Mouse (Mus musculus) small intestine, adult 2 months (tissue): Measurements from ENCODE around the gene Fads3. TPM values are rescaled to one million over a fixed set of nuclear protein-coding genes. Genes with fewer than 3 reads are reported as not detected.

ENCODE experiments used
- H3K27ac ChIP-seq: fragments of 200-500 bp; 2 replicates; pipeline ENCODE4 v1.5.1; 2012; ENCODE audit warnings: low read depth, low read length, control low read depth, inconsistent platforms; ENCODE audit not compliant: insufficient read depth
- H3K27me3 ChIP-seq: fragments of 200-500 bp; 2 replicates; pipeline ENCODE4 v1.6.1; 2012; ENCODE audit warnings: mild to moderate bottlenecking, moderate library complexity, low read length, inconsistent platforms; ENCODE audit not compliant: control insufficient read depth, insufficient read depth
- H3K36me3 ChIP-seq: fragments of 200-500 bp; 2 replicates; pipeline ENCODE4 v1.6.1; 2012; ENCODE audit warnings: mild to moderate bottlenecking, low read length, control low read depth, inconsistent platforms; ENCODE audit not compliant: control insufficient read depth, insufficient read depth
- H3K4me1 ChIP-seq: fragments of 200-500 bp; 2 replicates; pipeline ENCODE4 v1.6.1; 2012; ENCODE audit warnings: low read length, inconsistent platforms, mixed read lengths; ENCODE audit not compliant: control insufficient read depth, insufficient read depth, insufficient read length
- H3K4me3 ChIP-seq: fragments of 200-500 bp; 2 replicates; pipeline ENCODE4 v1.5.1; 2012; ENCODE audit warnings: low read depth, mild to moderate bottlenecking, control low read depth, inconsistent platforms, low read length, moderate library complexity
- CTCF ChIP-seq: fragments of 200-500 bp; IDR thresholded peaks from 2 replicates; pipeline ENCODE4 v1.5.1; 2012; ENCODE audit warnings: low read depth, mild to moderate bottlenecking, control low read depth, inconsistent platforms, low read length, moderate library complexity, mixed read lengths; ENCODE audit not compliant: insufficient replicate concordance, insufficient read length; ENCODE audit errors: extremely low read depth
- POLR2A ChIP-seq: fragments of 200-500 bp; IDR thresholded peaks from 2 replicates; pipeline ENCODE4 v1.6.1; 2012; ENCODE audit warnings: low read depth, mild to moderate bottlenecking, control low read depth, inconsistent platforms, low read length, moderate library complexity
- WGBS: fragments of 180-500 bp; shearing (Covaris S2); methylation state at CpG from one replicate; pipeline ENCODE4 v1.1.7; 2018; 5-methylcytosine and 5-hydroxymethylcytosine counted together
- polyA plus RNA-seq: library from polyadenylated mRNA; depleted of rRNA; stranded (reverse); fragments of >200 nt; gene quantifications from 2 replicates; pipeline ENCODE4 v1.2.3, GENCODE M21; 2012

Gene Fads3
- polyA plus RNA-seq, 1 experiment: 7.6 TPM

DNA sequence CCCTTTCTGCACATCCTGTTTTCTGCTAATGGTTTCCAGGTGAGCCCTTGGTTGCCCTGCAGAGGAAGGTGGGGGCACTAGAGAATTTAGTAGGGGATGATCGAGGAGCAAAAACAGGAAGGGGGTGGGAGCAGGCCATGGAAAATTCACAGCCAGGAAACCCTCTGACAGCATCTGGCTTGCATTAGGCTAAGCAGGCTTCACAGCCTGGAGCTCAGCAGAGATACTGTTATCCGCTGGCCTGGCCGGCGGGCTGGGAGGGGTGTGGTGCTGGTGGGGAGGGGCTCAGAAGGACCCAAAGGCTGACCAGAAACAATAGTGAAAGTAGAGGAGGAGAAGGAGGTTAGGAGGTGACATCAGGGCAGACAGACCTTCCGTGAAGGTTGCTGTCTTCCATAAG is 27.5 kb upstream of the Fads3 start:
- H3K4me3 ChIP-seq: no peak overlapping the region
- no peaks in the 10 kb centered on the region for H3K36me3 ChIP-seq
- H3K4me1 ChIP-seq: peaks cover 16% of the 10 kb centered on the region
- no peak for TF ChIP-seq CTCF
- H3K27me3 ChIP-seq: no peaks in the 10 kb centered on the region
- no peak overlapping the region for H3K27ac ChIP-seq
- WGBS: 72% methylated on average over 5 of the region's 5 CpGs

DNA sequence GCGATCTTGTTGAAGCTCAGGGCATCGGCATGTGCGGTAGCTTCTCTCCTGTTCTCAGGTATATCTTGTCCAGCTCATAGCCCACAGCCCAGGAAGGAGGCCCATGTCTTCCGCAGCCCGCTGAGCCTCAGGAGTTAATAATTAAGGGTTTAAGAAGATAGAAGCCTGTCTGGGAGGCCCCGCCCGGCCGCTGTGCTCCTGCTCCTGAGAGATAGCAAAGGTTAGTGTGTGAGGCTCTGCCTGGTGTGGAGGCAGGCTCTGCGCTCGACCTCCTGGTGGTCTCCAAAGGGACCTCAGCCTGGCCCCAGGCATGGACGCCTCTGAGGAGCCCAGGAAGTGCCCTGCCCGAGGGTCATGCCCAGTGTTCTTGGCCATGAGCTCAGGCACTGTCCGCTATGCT is 26.5 kb upstream of the Fads3 start:
- H3K27me3 ChIP-seq: no peaks in the 10 kb centered on the region
- peaks cover 16% of the 10 kb centered on the region for H3K4me1 ChIP-seq
- WGBS: 37% methylated on average over 13 of the region's 13 CpGs
- TF ChIP-seq POLR2A (no peak), CTCF (no peak)
- H3K27ac ChIP-seq: no peak overlapping the region
- no peaks in the 10 kb centered on the region for H3K36me3 ChIP-seq
- H3K4me3 ChIP-seq: no peak overlapping the region

DNA sequence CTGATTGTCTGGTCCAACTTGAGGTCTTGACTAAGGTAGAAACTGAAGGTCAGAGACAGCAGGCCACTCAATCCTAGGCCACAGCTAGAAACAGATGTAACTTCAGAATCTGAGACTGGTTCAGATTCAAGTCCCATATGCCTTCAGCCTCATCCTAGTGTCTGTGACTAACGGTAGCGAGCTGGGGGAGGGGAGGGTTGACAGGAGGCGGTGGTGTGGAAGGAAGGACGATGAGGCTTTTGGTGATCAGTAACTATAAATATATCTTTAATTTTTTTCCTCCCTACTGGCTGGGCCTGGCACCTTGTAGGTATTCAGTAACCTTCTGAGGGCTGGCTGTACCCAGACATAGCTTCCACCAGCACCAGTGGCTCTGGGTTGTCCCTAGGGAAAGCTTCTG is 25.9 kb upstream of the Fads3 start:
- no peak overlapping the region for H3K4me3 ChIP-seq

DNA sequence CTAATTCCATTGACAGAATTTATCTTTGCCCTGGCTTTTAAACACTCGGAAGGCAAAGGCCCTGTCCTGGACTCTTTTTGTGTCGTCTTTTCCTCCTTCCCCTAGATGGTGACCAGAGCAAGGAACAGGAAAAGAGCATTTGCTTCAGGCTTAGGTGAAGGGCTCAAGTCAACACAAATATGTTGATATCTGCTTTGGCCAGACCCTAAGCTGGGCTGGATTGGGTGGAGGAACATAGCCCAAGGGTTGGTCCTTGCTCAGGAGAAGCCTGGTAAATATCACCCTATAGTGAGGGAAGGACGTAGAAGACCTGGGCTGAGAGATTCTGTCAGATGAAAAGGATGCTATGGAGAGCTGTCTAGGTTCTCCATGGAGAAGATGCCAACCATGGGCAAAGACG is 25.2 kb upstream of the Fads3 start:
- no peaks in the 10 kb centered on the region for H3K36me3 ChIP-seq
- WGBS: 92% methylated on average over 4 of the region's 4 CpGs
- H3K27ac ChIP-seq: no peak overlapping the region
- H3K4me3 ChIP-seq: no peak overlapping the region
- TF ChIP-seq CTCF: no peak
- TF ChIP-seq POLR2A: no peak
- no peaks in the 10 kb centered on the region for H3K27me3 ChIP-seq
- peaks cover 16% of the 10 kb centered on the region for H3K4me1 ChIP-seq

More for the DNA sequence above, 25.9 kb upstream of the Fads3 start:
- Histone ChIP-seq H3K27me3 (no peaks in the 10 kb centered on the region), H3K27ac (no peak overlapping the region), H3K4me1 (peaks cover 16% of the 10 kb centered on the region), H3K36me3 (no peaks in the 10 kb centered on the region)
- WGBS: 85% methylated on average over 4 of the region's 4 CpGs
- no peak for TF ChIP-seq POLR2A
- no peak for TF ChIP-seq CTCF

DNA sequence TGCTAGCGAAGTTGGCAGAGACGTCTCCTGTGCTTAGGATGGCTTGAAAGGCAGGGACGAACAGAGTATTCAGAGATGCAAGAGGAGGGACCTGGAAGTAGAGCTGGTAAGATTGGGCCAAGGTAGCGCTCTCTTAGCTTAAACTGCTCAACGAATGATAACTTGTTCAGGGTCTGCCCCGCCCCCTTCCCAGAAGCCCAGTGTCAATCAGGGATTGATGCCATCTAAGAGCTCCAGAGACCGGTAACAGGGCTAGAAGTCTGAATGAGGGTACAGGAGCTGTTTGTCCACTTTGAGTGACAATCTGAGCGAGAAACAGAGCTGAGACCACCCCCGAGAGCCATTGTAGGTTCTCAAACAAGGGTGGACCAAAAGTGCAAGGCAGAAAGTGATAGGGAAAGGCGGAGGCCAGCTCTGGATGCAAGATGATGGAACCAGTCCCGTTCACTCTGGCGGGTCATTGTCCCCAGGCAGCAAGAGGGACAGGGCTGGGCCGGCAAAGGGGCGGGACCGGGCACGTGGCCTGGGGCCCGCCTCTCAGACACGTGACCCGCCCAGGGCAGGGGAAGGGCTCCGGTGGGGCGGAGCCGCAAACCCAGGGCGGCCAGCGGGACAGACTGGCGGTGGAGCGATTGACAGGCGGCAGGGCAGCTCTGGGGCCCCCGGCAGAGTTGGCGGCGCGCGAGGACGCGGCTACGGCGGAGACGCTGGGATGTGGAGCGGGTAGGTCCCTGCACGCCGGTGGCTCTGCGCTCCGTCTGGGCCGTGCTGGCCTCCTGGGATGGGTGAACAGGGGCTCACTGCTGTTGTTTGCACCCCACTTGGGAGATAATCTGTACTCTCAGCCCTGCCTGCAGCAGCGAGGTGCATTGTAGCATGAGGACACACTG is 23.5 kb upstream of the Fads3 start:
- 9% methylated on average over 44 of the region's 44 CpGs for WGBS

DNA sequence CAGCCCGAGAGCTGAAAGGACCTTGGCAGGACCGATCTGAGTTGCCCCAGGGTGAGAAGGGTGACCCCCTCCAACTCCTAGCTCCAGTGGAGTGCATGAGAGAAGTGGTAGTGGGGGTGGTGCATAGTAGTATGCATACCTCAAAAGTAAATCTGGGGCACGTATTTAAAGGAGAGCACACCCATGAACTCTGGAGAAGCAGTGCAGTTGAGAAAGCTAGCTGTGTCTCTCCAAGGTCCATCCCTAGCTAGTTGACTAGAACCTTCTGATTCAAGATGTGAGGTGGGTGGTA is 22.9 kb upstream of the Fads3 start:
- Histone ChIP-seq H3K4me1 (peaks cover 16% of the 10 kb centered on the region), H3K27me3 (no peaks in the 10 kb centered on the region), H3K36me3 (no peaks in the 10 kb centered on the region), H3K27ac (no peak overlapping the region), H3K4me3 (peak overlapping the region; percentile 62)
- no peak for TF ChIP-seq CTCF
- TF ChIP-seq POLR2A: no peak
- WGBS: 1% methylated on average over 3 of the region's 3 CpGs

More for the DNA sequence above, 23.5 kb upstream of the Fads3 start:
- Histone ChIP-seq H3K27ac (no peak overlapping the region), H3K4me1 (peaks cover 16% of the 10 kb centered on the region), H3K27me3 (no peaks in the 10 kb centered on the region), H3K36me3 (no peaks in the 10 kb centered on the region), H3K4me3 (peak overlapping the region; percentile 62)
- TF ChIP-seq POLR2A (no peak), CTCF (no peak)

DNA sequence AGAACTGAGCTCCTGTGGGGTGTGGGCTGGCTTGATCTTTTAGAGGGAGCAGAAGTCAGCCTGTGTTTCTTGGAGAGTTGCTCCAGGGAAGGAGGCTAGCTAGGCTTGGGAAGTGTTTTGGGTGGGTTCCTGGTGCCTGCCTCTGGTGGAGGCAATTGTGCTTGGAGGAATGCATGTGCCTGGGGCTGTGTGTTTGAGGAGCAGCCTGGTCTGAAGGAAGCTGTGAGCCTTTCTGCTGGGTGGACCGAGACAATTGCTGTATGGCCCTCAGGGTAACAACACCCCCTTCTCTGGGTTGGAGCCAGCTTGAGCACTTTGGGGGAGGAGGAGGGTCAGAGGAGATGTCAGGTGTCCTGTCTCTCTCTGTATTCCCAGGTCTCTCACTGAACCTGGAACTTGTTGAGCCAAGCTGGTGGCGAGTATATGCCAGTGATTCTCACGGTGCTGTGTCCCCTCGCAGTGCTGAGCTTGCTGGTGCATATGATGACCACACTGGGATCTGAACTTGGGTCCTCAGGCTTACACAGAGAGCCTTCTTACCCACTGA is 22.1 kb upstream of the Fads3 start:
- H3K4me3 ChIP-seq: peak overlapping the region; percentile 40
- 84% methylated on average over 4 of the region's 4 CpGs for WGBS
- no peaks in the 10 kb centered on the region for H3K36me3 ChIP-seq
- peaks cover 14% of the 10 kb centered on the region for H3K4me1 ChIP-seq
- no peak overlapping the region for H3K27ac ChIP-seq
- no peaks in the 10 kb centered on the region for H3K27me3 ChIP-seq
- no peak for TF ChIP-seq POLR2A
- no peak for TF ChIP-seq CTCF
